Mouse (Mus musculus): ENCODE results near the gene Dnajc24. TPM values are rescaled to one million over a fixed set of nuclear protein-coding genes. Genes with fewer than 3 reads are reported as not detected.

Dnajc24 gene
- polyA plus RNA-seq, 1 experiment from 2014 or later: 30.6 TPM

Small RNA genes within 50 kb of the gene (microRNA-seq; reads per million reads assigned to microRNA genes)
- gene Gm22002: not detected

Other genes with a start within 250 kb of the Dnajc24 start
- 38.0 and 45.8 TPM in 2 replicates for gene Elp4, start 99.0 kb downstream of the Dnajc24 start, polyA plus RNA-seq (2014; fragmentation: Nextera tagmentation; extraction: Ambion mirVana)
- 108 and 114 TPM in 2 replicates for gene Immp1l, start 98.9 kb downstream of the Dnajc24 start, polyA plus RNA-seq (2014; fragmentation: Nextera tagmentation; extraction: Ambion mirVana)

All from neural tube, embryonic 14.5 days (tissue).